Mouse (Mus musculus) left cerebral cortex, postnatal 10 days (tissue): ENCODE measurements around the gene Zfp2. TPM values are rescaled to one million over a fixed set of nuclear protein-coding genes. Genes with fewer than 3 reads are reported as not detected.
A peak's percentile ranks its signal among the peaks of the same experiment; 100 is the strongest.

Experiments
- DNase-seq, 2 experiments: peaks; one replicate each; pipeline ENCODE4 v3.0.0; 2021 to 2022; ENCODE audit warnings: low spot score in 2 of 2, mixed read lengths in 1 of 2; ENCODE audit errors: extremely low spot score in 1 of 2
- intact Hi-C: fragments of 180-260 bp; cut with DNase I; formaldehyde crosslinking; loops from one replicate; pipeline ENCODE4 v1.15.1; 2025
- total RNA-seq, 2 experiments: library from RNA; stranded (reverse); gene quantifications; 2 replicates each; pipeline ENCODE4 v1.2.3; 2021

Gene Zfp2
- total RNA-seq: 10 to 100 TPM; 22.7 to 23.4 TPM

- intact Hi-C loops: no loop called here
- peak; percentile 92 to 95 for DNase-seq
Measured at GRCm38 (mm10) chr11:50915671-50916320, at the start of gene Zfp2. Zfp2 (minus strand) TSS chr11:50916165.

- intact Hi-C loops: no loop called here
- no peak for DNase-seq
Measured at GRCm38 (mm10) chr11:50964886-50965285, 48.9 kb upstream of the Zfp2 start.

- intact Hi-C loops: no loop called here
- no peak for DNase-seq
Measured at GRCm38 (mm10) chr11:50953665-50954064, 37.7 kb upstream of the Zfp2 start, which contains the start of gene Prop1. Prop1 (minus strand) TSS chr11:50953765.

- intact Hi-C loops: no loop called here
- DNase-seq: peak in 1 of 2 experiments; percentile 51
Measured at GRCm38 (mm10) chr11:50952290-50952689, 36.3 kb upstream of the Zfp2 start.

GRCm38 (mm10) chr11:50943506-50943905 is 27.5 kb upstream of the Zfp2 start, which contains the start of gene 4933414I15Rik:
4933414I15Rik (minus strand) TSS chr11:50943765.
- no peak for DNase-seq
- intact Hi-C loops: loop anchor here (5.0 to 10.0 kb wide), 3 partner anchors 89 to 591 kb away; no protein-coding TSS in a partner anchor

GRCm38 (mm10) chr11:50942386-50942785 is 26.4 kb upstream of the Zfp2 start:
- no peak for DNase-seq
- intact Hi-C loops: loop anchor here (5.0 to 10.0 kb wide), 3 partner anchors 90 to 592 kb away; no protein-coding TSS in a partner anchor

GRCm38 (mm10) chr11:50939621-50940366 is 23.8 kb upstream of the Zfp2 start:
- intact Hi-C loops: loop anchor here (2.0 to 10.0 kb wide), 4 partner anchors 93 to 595 kb away; partner anchors contain the start of gene Zfp354a
- DNase-seq: no peak

- no peak for DNase-seq
- intact Hi-C loops: no loop called here
Measured at GRCm38 (mm10) chr11:50938435-50938834, 22.5 kb upstream of the Zfp2 start.

- intact Hi-C loops: no loop called here
- DNase-seq: no peak
Measured at GRCm38 (mm10) chr11:50932040-50932439, 16.1 kb upstream of the Zfp2 start.

- DNase-seq: peak; percentile 89
- intact Hi-C loops: no loop called here
Measured at GRCm38 (mm10) chr11:50931451-50931866, 15.5 kb upstream of the Zfp2 start, which contains the start of gene Zfp354b. Zfp354b (minus strand) TSS chr11:50931633.

- intact Hi-C loops: no loop called here
- DNase-seq: peak in 1 of 2 experiments; percentile 15
Measured at GRCm38 (mm10) chr11:50931021-50931420, 15.1 kb upstream of the Zfp2 start.

GRCm38 (mm10) chr11:50930469-50931014 is 14.6 kb upstream of the Zfp2 start:
- no peak for DNase-seq
- intact Hi-C loops: no loop called here

- no peak for DNase-seq
- intact Hi-C loops: no loop called here
Measured at GRCm38 (mm10) chr11:50914461-50914860, 1.5 kb downstream of the Zfp2 start.

- DNase-seq: no peak
- intact Hi-C loops: no loop called here
Measured at GRCm38 (mm10) chr11:50913301-50913700, 2.7 kb downstream of the Zfp2 start.

GRCm38 (mm10) chr11:50908136-50908535 is 7.8 kb downstream of the Zfp2 start:
- no peak for DNase-seq
- intact Hi-C loops: no loop called here

- intact Hi-C loops: no loop called here
- no peak for DNase-seq
Measured at GRCm38 (mm10) chr11:50897359-50897758, 18.6 kb downstream of the Zfp2 start.

GRCm38 (mm10) chr11:50892441-50892840 is 23.5 kb downstream of the Zfp2 start:
- intact Hi-C loops: no loop called here
- no peak for DNase-seq

GRCm38 (mm10) chr11:50887390-50888128 is 28.4 kb downstream of the Zfp2 start, which contains the start of gene Zfp454:
Zfp454 (minus strand) TSS chr11:50887651.
- peak; percentile 92 to 95 for DNase-seq
- intact Hi-C loops: no loop called here

- intact Hi-C loops: no loop called here
- DNase-seq: peak in 1 of 2 experiments; percentile 30
Measured at GRCm38 (mm10) chr11:50886933-50887293, 29.1 kb downstream of the Zfp2 start.
